Mouse (Mus musculus) gonadal fat pad, adult 2 months (tissue): ENCODE results near the gene Slc25a23. TPM values are rescaled to one million over a fixed set of nuclear protein-coding genes. Genes with fewer than 3 reads are reported as not detected.

Source experiments
- DNase-seq: peaks from one replicate; pipeline ENCODE4 v3.0.0-alpha.2; 2012; ENCODE audit warnings: low read depth
- polyA plus RNA-seq: library from polyadenylated mRNA; depleted of rRNA; stranded (reverse); fragments of >200 nt; gene quantifications from 2 replicates; pipeline ENCODE4 v1.2.3, GENCODE M21; 2012; rRNA removed

Slc25a23 gene
- 49.0 and 61.9 TPM in 2 replicates for polyA plus RNA-seq

GRCm38 (mm10) chr17:57059486-57059977 is at the start of gene Slc25a23:
Gene Slc25a23 (minus strand): TSS chr17:57059863.
- DNase-seq = no peak

GRCm38 (mm10) chr17:57108666-57109171 is 49.1 kb upstream of the Slc25a23 start:
- no peak for DNase-seq

- DNase-seq = no peak
Measured at GRCm38 (mm10) chr17:57108040-57108665, 48.5 kb upstream of the Slc25a23 start.

- DNase-seq = no peak
Measured at GRCm38 (mm10) chr17:57107064-57107463, 47.4 kb upstream of the Slc25a23 start.

- DNase-seq = no peak
Measured at GRCm38 (mm10) chr17:57106035-57106368, 46.3 kb upstream of the Slc25a23 start.

GRCm38 (mm10) chr17:57105181-57106034 is 45.7 kb upstream of the Slc25a23 start, which contains the start of gene Tnfsf9:
Gene Tnfsf9 (plus strand): TSS chr17:57105325.
- no peak for DNase-seq

- no peak for DNase-seq
Measured at GRCm38 (mm10) chr17:57104496-57104895, 44.8 kb upstream of the Slc25a23 start.

- no peak for DNase-seq
Measured at GRCm38 (mm10) chr17:57102276-57102675, 42.6 kb upstream of the Slc25a23 start.

- DNase-seq = no peak
Measured at GRCm38 (mm10) chr17:57099629-57100325, 40.1 kb upstream of the Slc25a23 start.

- DNase-seq = no peak
Measured at GRCm38 (mm10) chr17:57098321-57098720, 38.7 kb upstream of the Slc25a23 start.

GRCm38 (mm10) chr17:57096623-57096920 is 36.9 kb upstream of the Slc25a23 start:
- no peak for DNase-seq

- no peak for DNase-seq
Measured at GRCm38 (mm10) chr17:57095855-57096622, 36.4 kb upstream of the Slc25a23 start.

GRCm38 (mm10) chr17:57094222-57094621 is 34.6 kb upstream of the Slc25a23 start:
- DNase-seq = no peak

GRCm38 (mm10) chr17:57087049-57087832 is 27.6 kb upstream of the Slc25a23 start, which contains the start of gene Tubb4a:
Gene Tubb4a (minus strand): TSS chr17:57087782.
- DNase-seq = no peak

GRCm38 (mm10) chr17:57085970-57086757 is 26.5 kb upstream of the Slc25a23 start:
- no peak for DNase-seq

GRCm38 (mm10) chr17:57082481-57082880 is 22.8 kb upstream of the Slc25a23 start:
- DNase-seq = no peak

GRCm38 (mm10) chr17:57081234-57081842 is 21.7 kb upstream of the Slc25a23 start:
- no peak for DNase-seq

GRCm38 (mm10) chr17:57079919-57080318 is 20.3 kb upstream of the Slc25a23 start:
- DNase-seq = no peak

GRCm38 (mm10) chr17:57078336-57078735 is 18.7 kb upstream of the Slc25a23 start, which contains the start of gene Dennd1c:
Gene Dennd1c (minus strand): TSS chr17:57078514.
- DNase-seq = no peak
